Mouse (Mus musculus): ENCODE data around the gene Galr2.

GRCm38 (mm10) chr11:116265850-116266249 is 14.9 kb upstream of the Galr2 start:
- TF ChIP-seq CTCF (IDR thresholded peaks at IDR 0.05 in 2 of 3, conservative IDR thresholded peaks at IDR 0.05 in 1 of 3; ENCODE audit: control insufficient read depth in 1 of 3, insufficient read depth in 1 of 3, low read depth in 2 of 3, low read length in 3 of 3, poor library complexity in 1 of 3, severe bottlenecking in 1 of 3) (no peak), RCOR1 (IDR thresholded peaks at IDR 0.05; ENCODE audit: low read depth, low read length) (no peak), MAX (IDR thresholded peaks at IDR 0.05; ENCODE audit: low read length) (no peak), JUND (IDR thresholded peaks at IDR 0.05; ENCODE audit: low read depth, low read length) (no peak), POLR2A (IDR thresholded peaks at IDR 0.05; ENCODE audit: control insufficient read depth in 1 of 2, insufficient read depth in 1 of 2, low read depth in 1 of 2, low read length in 2 of 2, poor library complexity in 1 of 2) (no peak), CHD2 (IDR thresholded peaks at IDR 0.05; ENCODE audit: low read length) (no peak), TCF12 (IDR thresholded peaks at IDR 0.05; ENCODE audit: low read depth, low read length) (no peak), SMC3 (IDR thresholded peaks at IDR 0.05; ENCODE audit: low read depth, low read length) (no peak), EP300 (IDR thresholded peaks at IDR 0.05; ENCODE audit: low read depth in 1 of 2, low read length in 2 of 2) (no peak)
